Mouse (Mus musculus): ENCODE data around the gene Xpr1.

- TF ChIP-seq CTCF (IDR thresholded peaks at IDR 0.05; ENCODE audit: control insufficient read depth, insufficient read depth, insufficient read length) (no peak), USF1 (IDR thresholded peaks at IDR 0.05; ENCODE audit: low read depth) (no peak)
These were observed 95.0 kb downstream of the Xpr1 start for GRCm38 (mm10) chr1:155322183-155322582.

Measured in C2C12 (cell line).